Mouse (Mus musculus) megakaryocyte, embryonic 14.5 days (primary cell): ENCODE measurements around the gene Kcnip1.

ENCODE experiments used
- FLI1 ChIP-seq: IDR thresholded peaks from 2 replicates; pipeline ENCODE4 v1.6.1; 2012; ENCODE audit warnings: low read length, inconsistent platforms, mixed read lengths
- GATA1 ChIP-seq: IDR thresholded peaks from 3 replicates; pipeline ENCODE4 v1.6.1; 2012; ENCODE audit warnings: mixed read lengths, low read length, inconsistent platforms, borderline replicate concordance

DNA sequence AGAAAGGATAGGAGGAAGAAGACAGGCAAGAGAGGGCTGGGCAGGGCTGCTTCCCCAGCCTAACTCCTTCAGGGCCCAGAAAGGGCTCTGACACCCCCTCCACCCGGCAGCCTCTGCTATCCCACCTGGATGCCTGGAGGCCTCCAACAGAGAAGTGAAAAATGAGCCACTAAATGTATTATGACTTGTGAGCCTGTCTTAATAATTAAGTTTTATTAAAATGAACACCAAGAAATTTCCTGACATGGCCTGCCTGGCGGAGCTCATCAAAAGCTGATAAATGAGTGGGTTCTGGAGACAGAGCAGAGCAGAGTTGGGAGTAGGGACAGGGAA is 120.3 kb downstream of the Kcnip1 start:
- TF ChIP-seq GATA1 (no peak), FLI1 (no peak)
